Mouse (Mus musculus) embryonic fibroblast, embryonic 13.5 days (primary cell): Measurements from ENCODE around the gene Nova2. TPM values are rescaled to one million over a fixed set of nuclear protein-coding genes. Genes with fewer than 3 reads are reported as not detected.

ENCODE experiments used
- H3K27ac ChIP-seq: 2 replicates; pipeline ENCODE4 v1.5.1; 2012; ENCODE audit warnings: low read length, control low read depth, inconsistent platforms; ENCODE audit not compliant: insufficient read depth
- H3K4me1 ChIP-seq: 2 replicates; pipeline ENCODE4 v1.6.1; 2011; ENCODE audit warnings: low read length; ENCODE audit not compliant: control insufficient read depth, insufficient read depth
- H3K4me3 ChIP-seq: 2 replicates; pipeline ENCODE4 v1.5.1; 2011; ENCODE audit warnings: mild to moderate bottlenecking, control low read depth, low read length; ENCODE audit not compliant: insufficient read depth
- CTCF ChIP-seq: IDR thresholded peaks from 2 replicates; pipeline ENCODE4 v1.5.1; 2011; ENCODE audit warnings: mild to moderate bottlenecking, control low read depth, low read length, moderate library complexity, borderline replicate concordance; ENCODE audit not compliant: insufficient read depth
- POLR2A ChIP-seq: IDR thresholded peaks from 2 replicates; pipeline ENCODE4 v1.6.1; 2011; ENCODE audit warnings: low read depth, mild to moderate bottlenecking, control low read depth, low read length, moderate library complexity
- polyA plus RNA-seq: library from polyadenylated mRNA; stranded (reverse); fragments of >200 nt; gene quantifications from 2 replicates; pipeline ENCODE4 v1.2.4, GENCODE M21; 2011; ENCODE audit warnings: low read depth; ENCODE audit not compliant: missing spikeins, insufficient read length

Nova2 gene
- polyA plus RNA-seq, 1 experiment, result 0.23 TPM

GRCm38 (mm10) chr7:18970956-18971355 lies 45.3 kb downstream of the Nova2 start:
- H3K4me3 ChIP-seq, result no peak overlapping the region
- H3K27ac ChIP-seq, result no peak overlapping the region
- TF ChIP-seq CTCF (no peak), POLR2A (no peak)
- no peaks in the 10 kb centered on the region for H3K4me1 ChIP-seq

DNA sequence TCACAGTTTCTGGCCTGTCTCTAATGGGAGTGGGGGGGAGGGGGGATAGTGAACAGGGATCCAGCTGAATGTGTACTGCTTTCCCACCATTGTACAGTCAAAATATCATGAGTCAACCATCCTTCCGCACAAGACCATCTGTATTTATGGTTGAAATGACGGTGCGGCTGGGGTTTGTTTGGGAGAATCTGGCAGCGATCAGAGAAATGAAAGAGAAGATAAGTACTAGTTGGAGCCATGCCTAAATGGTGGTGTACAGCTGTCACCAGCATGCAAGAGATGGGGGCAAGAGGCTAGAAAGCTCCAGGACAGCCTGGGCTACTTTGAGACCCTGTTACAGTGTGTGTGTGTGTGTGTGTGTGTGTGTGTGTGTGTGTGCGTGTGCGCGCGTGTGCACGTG lies 52.7 kb downstream of the Nova2 start:
- Histone ChIP-seq H3K4me1 (no peaks in the 10 kb centered on the region), H3K27ac (no peak overlapping the region), H3K4me3 (no peak overlapping the region)
- TF ChIP-seq POLR2A (no peak), CTCF (no peak)

GRCm38 (mm10) chr7:18986503-18986902 lies 60.8 kb downstream of the Nova2 start:
- Histone ChIP-seq H3K4me3 (no peak overlapping the region), H3K27ac (no peak overlapping the region), H3K4me1 (no peaks in the 10 kb centered on the region)
- TF ChIP-seq POLR2A (no peak), CTCF (no peak)

GRCm38 (mm10) chr7:18987100-18987499 lies 61.4 kb downstream of the Nova2 start, which contains the start of gene Nanos2:
Gene Nanos2 (plus strand): TSS chr7:18987400.
- no peak for TF ChIP-seq POLR2A
- TF ChIP-seq CTCF, result no peak
- Histone ChIP-seq H3K4me3 (no peak within 1 kb of the TSS), H3K27ac (no peak within 1 kb of the TSS), H3K4me1 (no peaks in the 10 kb centered on the region)

GRCm38 (mm10) chr7:18987747-18988146 lies 62.1 kb downstream of the Nova2 start:
- no peak overlapping the region for H3K4me3 ChIP-seq
- TF ChIP-seq CTCF (no peak), POLR2A (no peak)
- no peaks in the 10 kb centered on the region for H3K4me1 ChIP-seq
- no peak overlapping the region for H3K27ac ChIP-seq

- no peak overlapping the region for H3K4me3 ChIP-seq
- TF ChIP-seq POLR2A, result no peak
- no peak for TF ChIP-seq CTCF
- no peaks in the 10 kb centered on the region for H3K4me1 ChIP-seq
- H3K27ac ChIP-seq, result no peak overlapping the region
Measured at GRCm38 (mm10) chr7:18988780-18989179, 63.1 kb downstream of the Nova2 start.

- TF ChIP-seq POLR2A (no peak), CTCF (peak; percentile 45; the same call in 1 of the 2 replicates)
- Histone ChIP-seq H3K4me3 (peak overlapping the region; percentile 31), H3K27ac (no peak overlapping the region), H3K4me1 (no peaks in the 10 kb centered on the region)
Measured at GRCm38 (mm10) chr7:18989995-18990394, 64.3 kb downstream of the Nova2 start.

GRCm38 (mm10) chr7:18990601-18991295 lies 65.1 kb downstream of the Nova2 start, which contains the start of gene Mypop:
Gene Mypop (plus strand): TSS chr7:18991245.
- Histone ChIP-seq H3K4me1 (no peaks in the 10 kb centered on the region), H3K27ac (peak within 1 kb of the TSS; percentile 76), H3K4me3 (peak within 1 kb of the TSS; percentile 69)
- TF ChIP-seq CTCF (no peak), POLR2A (peak; percentile 79)

GRCm38 (mm10) chr7:18991660-18992293 lies 66.1 kb downstream of the Nova2 start:
- Histone ChIP-seq H3K4me1 (no peaks in the 10 kb centered on the region), H3K4me3 (peak overlapping the region; percentile 69), H3K27ac (no peak overlapping the region)
- TF ChIP-seq CTCF, result no peak
- no peak for TF ChIP-seq POLR2A

- Histone ChIP-seq H3K4me3 (peak overlapping the region; percentile 69), H3K27ac (no peak overlapping the region), H3K4me1 (no peaks in the 10 kb centered on the region)
- TF ChIP-seq POLR2A (peak; percentile 37; the same call in 1 of the 2 replicates), CTCF (no peak)
Measured at GRCm38 (mm10) chr7:18992294-18992675, 66.6 kb downstream of the Nova2 start.

DNA sequence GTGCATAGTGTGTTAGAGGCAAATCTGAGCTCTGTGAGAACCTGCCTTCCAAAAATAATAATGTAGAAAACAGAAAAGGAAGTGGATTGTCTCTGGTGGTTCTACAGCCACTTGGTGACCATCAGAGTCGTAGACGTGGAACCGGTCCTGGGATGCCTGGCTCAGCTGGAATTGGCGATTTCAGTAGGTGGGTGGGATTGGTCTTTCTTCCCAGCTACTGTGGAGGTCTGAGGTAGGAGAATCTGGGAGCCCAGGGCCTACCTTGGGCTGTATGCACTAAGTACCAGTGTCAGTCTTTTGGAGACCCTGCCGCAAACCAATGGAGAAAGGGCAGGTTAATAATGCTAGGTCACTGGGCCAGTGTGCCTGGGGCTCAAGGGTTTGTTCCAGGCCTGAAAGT lies 67.3 kb downstream of the Nova2 start:
- no peak for TF ChIP-seq CTCF
- no peak for TF ChIP-seq POLR2A
- Histone ChIP-seq H3K27ac (no peak overlapping the region), H3K4me3 (peak overlapping the region; percentile 69; the same call in 1 of the 2 replicates), H3K4me1 (no peaks in the 10 kb centered on the region)
